Mouse (Mus musculus) lung, embryonic 16.5 days (tissue): ENCODE measurements around the gene Ngly1. TPM values are rescaled to one million over a fixed set of nuclear protein-coding genes. Genes with fewer than 3 reads are reported as not detected.

Source experiments
- ATAC-seq: fragments of 200-750 bp; cut with Nextera tagmentation; 2 replicates; pipeline ENCODE4 v1.8.0; 2017; ENCODE audit warnings: low read depth, mild to moderate bottlenecking, moderate library complexity
- H3K27ac ChIP-seq: fragments of 300-500 bp; sonication (generic); 2 replicates; pipeline ENCODE4 v1.5.1; 2014; ENCODE audit warnings: mild to moderate bottlenecking, control low read depth, low read length
- H3K27me3 ChIP-seq: fragments of 300-500 bp; sonication (generic); 2 replicates; pipeline ENCODE4 v1.6.1; 2014; ENCODE audit warnings: low read depth, low read length, mixed read lengths; ENCODE audit not compliant: control insufficient read depth, insufficient read depth
- H3K36me3 ChIP-seq: fragments of 300-500 bp; sonication (generic); 2 replicates; pipeline ENCODE4 v1.6.1; 2014; ENCODE audit warnings: low read length; ENCODE audit not compliant: control insufficient read depth, insufficient read depth
- H3K4me1 ChIP-seq: fragments of 300-500 bp; sonication (generic); replicated peaks from 2 replicates; pipeline ENCODE4 v1.6.1; 2014; ENCODE audit warnings: low read length, mixed read lengths; ENCODE audit not compliant: control insufficient read depth, insufficient read depth
- H3K4me2 ChIP-seq: fragments of 300-500 bp; sonication (generic); 2 replicates; pipeline ENCODE4 v1.6.1; 2014; ENCODE audit warnings: low read depth, low read length, control low read depth
- H3K4me3 ChIP-seq: fragments of 300-500 bp; sonication (generic); 2 replicates; pipeline ENCODE4 v1.5.1; 2014; ENCODE audit warnings: mild to moderate bottlenecking, low read length, control low read depth
- H3K9ac ChIP-seq: fragments of 300-500 bp; sonication (generic); 2 replicates; pipeline ENCODE4 v1.6.1; 2014; ENCODE audit warnings: low read length, control low read depth
- H3K9me3 ChIP-seq: fragments of 300-500 bp; sonication (generic); 2 replicates; pipeline ENCODE4 v1.6.1; 2016; ENCODE audit warnings: low read length; ENCODE audit not compliant: control insufficient read depth
- WGBS: fragments of 180-500 bp; shearing (Covaris S2); extraction: QIAGEN DNeasy Blood & Tissue Kit; methylation state at CpG from one replicate; pipeline ENCODE4 v1.1.7; 2014; 5-methylcytosine and 5-hydroxymethylcytosine counted together
- polyA plus RNA-seq: library from polyadenylated mRNA; unstranded; fragments of >200 nt; fragmentation: Nextera tagmentation; extraction: Ambion mirVana; gene quantifications from 2 replicates; pipeline ENCODE4 v1.2.1, GENCODE M21; 2015

Ngly1 gene
- polyA plus RNA-seq, 1 experiment from 2014 or later = 36.9 TPM

DNA sequence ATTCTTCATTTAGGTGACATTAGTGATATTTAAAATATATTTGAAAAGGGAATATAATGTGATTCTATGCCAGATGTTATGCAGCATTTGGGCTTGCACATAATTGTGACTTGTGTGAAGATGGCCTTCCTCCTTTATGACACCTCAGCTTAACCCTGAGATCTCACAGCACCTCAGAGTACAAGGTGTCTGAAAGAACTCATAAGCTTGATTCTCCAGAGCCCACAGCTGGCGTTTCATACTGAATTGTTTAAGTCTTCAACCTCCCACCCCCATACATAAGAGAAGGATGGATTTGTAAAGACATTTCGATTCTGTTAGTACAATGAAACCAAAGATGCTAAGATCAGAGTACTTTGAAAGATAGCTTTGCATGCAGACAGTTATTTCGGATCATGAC, 1.0 kb downstream of the Ngly1 start:
- peak overlapping the region; percentile 82 for H3K4me3 ChIP-seq
- no peaks in the 10 kb centered on the region for H3K27me3 ChIP-seq
- H3K9me3 ChIP-seq = no peaks in the 10 kb centered on the region
- H3K36me3 ChIP-seq = no peaks in the 10 kb centered on the region
- H3K4me2 ChIP-seq = peak overlapping the region; percentile 86
- ATAC-seq = no peak
- H3K9ac ChIP-seq = peak overlapping the region; percentile 98
- 59% methylated on average over 3 of the region's 3 CpGs for WGBS
- H3K4me1 ChIP-seq = peaks cover 10% of the 10 kb centered on the region; the same call in 1 of the 2 replicates
- H3K27ac ChIP-seq = no peak overlapping the region

DNA sequence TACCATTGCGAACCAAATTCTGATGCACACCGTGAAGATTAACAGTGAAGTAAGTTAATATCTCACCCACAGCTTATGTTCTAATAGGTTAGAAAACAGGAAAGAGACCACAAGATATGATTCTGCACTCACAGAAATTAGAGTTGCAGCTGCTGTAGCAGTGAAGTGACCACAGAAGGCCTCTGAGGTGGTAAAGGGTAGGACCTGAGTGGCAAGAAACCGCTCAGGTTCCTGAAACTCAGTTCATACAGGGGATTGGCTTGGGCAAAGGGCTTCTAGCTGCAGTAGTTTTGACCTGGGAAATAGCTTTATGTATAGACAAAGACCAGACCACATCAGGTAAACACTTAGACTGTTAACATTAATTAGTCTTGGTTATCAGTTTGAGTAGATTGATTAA, 6.7 kb downstream of the Ngly1 start:
- H3K9me3 ChIP-seq = no peaks in the 10 kb centered on the region
- peaks cover 11% of the 10 kb centered on the region for H3K36me3 ChIP-seq
- 0 out of 2 replicates have a peak, but pooled peaks cover 2% of the 10 kb centered on the region for H3K4me1 ChIP-seq
- no peak overlapping the region for H3K9ac ChIP-seq
- no peak for ATAC-seq
- H3K4me3 ChIP-seq = no peak overlapping the region
- H3K4me2 ChIP-seq = no peak overlapping the region
- WGBS = 83% methylated on average over 3 of the region's 3 CpGs
- H3K27ac ChIP-seq = no peak overlapping the region
- H3K27me3 ChIP-seq = no peaks in the 10 kb centered on the region

GRCm38 (mm10) chr14:16256209-16256608, 7.1 kb downstream of the Ngly1 start:
- H3K27ac ChIP-seq = no peak overlapping the region
- ATAC-seq = peak; percentile 34; the same call in 1 of the 2 replicates
- WGBS = 45% methylated on average over 2 of the region's 2 CpGs

DNA sequence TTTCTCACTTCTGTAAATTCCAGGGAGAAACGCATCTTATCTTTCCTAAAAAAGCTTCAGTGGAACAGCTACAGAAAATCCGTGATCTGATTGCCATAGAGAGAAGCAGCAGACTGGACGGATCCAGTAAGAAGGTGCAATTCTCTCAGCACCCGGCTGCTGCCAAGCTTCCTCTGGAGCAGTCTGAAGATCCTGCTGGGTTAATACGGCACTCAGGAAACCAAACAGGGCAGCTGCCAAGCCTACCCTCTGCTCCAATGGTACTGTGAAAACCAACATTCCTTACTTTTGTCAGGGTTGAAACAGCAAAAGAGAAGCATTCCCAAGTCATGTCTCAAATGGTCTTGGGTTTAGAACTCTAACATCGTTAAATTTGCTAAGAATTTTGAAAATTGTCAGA, 11.5 kb downstream of the Ngly1 start:
- H3K4me2 ChIP-seq = no peak overlapping the region
- no peak for ATAC-seq
- H3K27ac ChIP-seq = no peak overlapping the region
- peaks cover 20% of the 10 kb centered on the region for H3K36me3 ChIP-seq
- no peaks in the 10 kb centered on the region for H3K27me3 ChIP-seq
- no peak overlapping the region for H3K9ac ChIP-seq
- H3K9me3 ChIP-seq = no peaks in the 10 kb centered on the region
- 69% methylated on average over 6 of the region's 6 CpGs for WGBS
- no peaks in the 10 kb centered on the region for H3K4me1 ChIP-seq
- H3K4me3 ChIP-seq = no peak overlapping the region

More at GRCm38 (mm10) chr14:16256209-16256608, 7.1 kb downstream of the Ngly1 start:
- Histone ChIP-seq H3K4me2 (no peak overlapping the region), H3K9ac (no peak overlapping the region), H3K9me3 (no peaks in the 10 kb centered on the region), H3K4me3 (no peak overlapping the region), H3K4me1 (no peaks in the 10 kb centered on the region), H3K36me3 (peaks cover 13% of the 10 kb centered on the region), H3K27me3 (no peaks in the 10 kb centered on the region)

- ATAC-seq = no peak
- Histone ChIP-seq H3K4me2 (no peak overlapping the region), H3K9ac (no peak overlapping the region), H3K4me3 (no peak overlapping the region), H3K27ac (no peak overlapping the region), H3K36me3 (peaks cover 14% of the 10 kb centered on the region; the same call in 1 of the 2 replicates), H3K27me3 (no peaks in the 10 kb centered on the region), H3K9me3 (no peaks in the 10 kb centered on the region), H3K4me1 (no peaks in the 10 kb centered on the region)
- 64% methylated on average over 3 of the region's 3 CpGs for WGBS
Measured at GRCm38 (mm10) chr14:16261869-16262268, 12.8 kb downstream of the Ngly1 start.

DNA sequence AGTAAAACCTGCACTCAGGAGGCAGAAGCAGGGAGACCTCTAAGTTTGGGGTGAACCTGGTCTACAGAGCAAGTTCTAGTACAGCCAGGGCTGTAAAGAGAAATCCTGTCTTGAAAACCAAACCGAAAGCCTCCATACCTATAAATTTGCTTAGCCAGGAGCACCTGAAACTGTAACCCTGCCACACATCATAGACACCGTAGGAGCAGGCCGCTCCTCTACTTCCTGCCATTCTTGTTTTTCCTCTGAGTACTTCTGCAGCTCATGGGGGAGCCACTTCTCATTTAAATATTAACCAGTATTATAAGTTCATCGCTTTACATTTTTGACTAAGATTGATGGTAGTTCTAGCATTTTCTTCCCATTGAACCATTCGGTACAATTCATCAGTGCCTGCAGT, 17.9 kb downstream of the Ngly1 start:
- ATAC-seq = no peak

DNA sequence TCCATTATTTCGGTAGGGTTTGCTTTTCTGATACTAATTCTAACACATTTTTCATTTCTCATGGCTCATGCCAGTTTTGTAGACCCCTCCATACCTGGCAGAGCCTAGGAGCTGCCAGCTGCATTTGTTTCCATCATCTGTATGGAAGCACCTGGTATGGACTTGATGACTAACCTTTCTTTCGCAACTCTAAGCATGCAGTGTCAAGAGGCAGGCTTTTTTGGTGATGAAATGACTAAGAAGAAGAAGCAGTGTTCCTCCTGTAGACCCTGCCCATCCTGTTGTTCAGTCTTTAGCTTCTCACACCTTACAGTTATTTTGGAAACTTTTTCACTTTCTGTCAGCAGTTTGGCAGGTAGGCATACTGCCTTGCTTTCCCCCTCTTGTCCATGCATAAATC, 20.7 kb downstream of the Ngly1 start:
- ATAC-seq = no peak
- Histone ChIP-seq H3K27ac (no peak overlapping the region), H3K4me3 (no peak overlapping the region), H3K36me3 (0 out of 2 replicates have a peak, but pooled peaks cover 2% of the 10 kb centered on the region), H3K27me3 (no peaks in the 10 kb centered on the region), H3K9me3 (no peaks in the 10 kb centered on the region), H3K4me1 (no peaks in the 10 kb centered on the region), H3K4me2 (no peak overlapping the region), H3K9ac (no peak overlapping the region)
- WGBS = 86% methylated on average over 2 of the region's 2 CpGs

More for the DNA sequence above, 17.9 kb downstream of the Ngly1 start:
- Histone ChIP-seq H3K27ac (no peak overlapping the region), H3K36me3 (peaks cover under 1% of the 10 kb centered on the region; the same call in 1 of the 2 replicates), H3K9me3 (no peaks in the 10 kb centered on the region), H3K9ac (no peak overlapping the region), H3K4me3 (no peak overlapping the region), H3K27me3 (no peaks in the 10 kb centered on the region), H3K4me1 (no peaks in the 10 kb centered on the region), H3K4me2 (no peak overlapping the region)
- WGBS = 60% methylated on average over 5 of the region's 5 CpGs

DNA sequence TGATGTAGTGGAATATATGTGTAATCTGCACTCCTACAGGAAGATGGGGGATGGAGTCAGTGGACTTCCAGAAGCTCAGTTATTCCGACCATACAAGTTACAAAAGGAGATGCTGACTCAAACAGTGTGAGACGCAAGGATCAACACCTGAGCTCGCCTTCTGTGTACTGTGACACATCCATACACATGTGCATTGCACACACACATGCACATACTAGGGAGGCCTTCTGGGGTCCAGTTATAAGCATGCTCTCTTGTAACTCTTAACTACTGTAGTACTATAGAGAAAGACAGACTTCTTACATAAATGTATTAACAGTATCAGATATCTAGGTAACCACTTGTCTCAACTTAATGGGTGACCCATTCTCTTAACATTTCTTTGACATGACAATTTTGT, 24.6 kb downstream of the Ngly1 start:
- no peak overlapping the region for H3K4me2 ChIP-seq
- no peak overlapping the region for H3K9ac ChIP-seq
- 0 out of 2 replicates have a peak, but pooled peaks cover 2% of the 10 kb centered on the region for H3K36me3 ChIP-seq
- no peaks in the 10 kb centered on the region for H3K27me3 ChIP-seq
- 88% methylated on average over 3 of the region's 3 CpGs for WGBS
- H3K27ac ChIP-seq = no peak overlapping the region
- H3K9me3 ChIP-seq = no peaks in the 10 kb centered on the region
- no peaks in the 10 kb centered on the region for H3K4me1 ChIP-seq
- ATAC-seq = no peak
- no peak overlapping the region for H3K4me3 ChIP-seq

- H3K36me3 ChIP-seq = peaks cover 7% of the 10 kb centered on the region
- H3K9ac ChIP-seq = no peak overlapping the region
- no peak overlapping the region for H3K4me3 ChIP-seq
- no peaks in the 10 kb centered on the region for H3K4me1 ChIP-seq
- H3K27me3 ChIP-seq = no peaks in the 10 kb centered on the region
- H3K4me2 ChIP-seq = no peak overlapping the region
- no peak overlapping the region for H3K27ac ChIP-seq
- no peak for ATAC-seq
- no peaks in the 10 kb centered on the region for H3K9me3 ChIP-seq
- WGBS = 63% methylated on average over 4 of the region's 4 CpGs
Measured at GRCm38 (mm10) chr14:16279196-16279595, 30.1 kb downstream of the Ngly1 start.

DNA sequence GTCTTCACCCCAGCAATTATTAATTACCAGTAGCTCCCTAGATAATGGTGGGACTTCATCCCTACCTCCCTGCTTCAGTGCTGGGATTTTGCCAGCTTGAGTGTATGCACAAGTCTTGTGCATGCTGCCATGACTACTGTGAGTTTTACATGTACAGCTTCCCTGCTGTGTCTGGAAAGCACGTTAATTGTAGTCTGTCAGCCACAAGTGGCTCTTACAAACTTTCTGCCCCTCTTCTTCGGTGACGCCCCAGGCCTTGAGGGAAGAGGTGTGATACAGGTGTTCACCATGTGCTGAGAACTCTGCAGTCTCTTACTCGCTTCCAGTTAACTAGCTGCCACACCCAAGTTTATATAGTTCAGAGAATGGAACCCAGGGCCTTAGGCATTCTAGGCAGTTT, 34.9 kb downstream of the Ngly1 start:
- Histone ChIP-seq H3K27ac (no peak overlapping the region), H3K4me1 (no peaks in the 10 kb centered on the region), H3K9ac (no peak overlapping the region), H3K9me3 (no peaks in the 10 kb centered on the region), H3K36me3 (peaks cover 7% of the 10 kb centered on the region), H3K4me2 (no peak overlapping the region), H3K27me3 (no peaks in the 10 kb centered on the region), H3K4me3 (no peak overlapping the region)
- ATAC-seq = no peak
- WGBS = 82% methylated on average over 4 of the region's 4 CpGs
